Mouse (Mus musculus): Measurements from ENCODE around the gene Glra3.

Glra3 gene

DNA sequence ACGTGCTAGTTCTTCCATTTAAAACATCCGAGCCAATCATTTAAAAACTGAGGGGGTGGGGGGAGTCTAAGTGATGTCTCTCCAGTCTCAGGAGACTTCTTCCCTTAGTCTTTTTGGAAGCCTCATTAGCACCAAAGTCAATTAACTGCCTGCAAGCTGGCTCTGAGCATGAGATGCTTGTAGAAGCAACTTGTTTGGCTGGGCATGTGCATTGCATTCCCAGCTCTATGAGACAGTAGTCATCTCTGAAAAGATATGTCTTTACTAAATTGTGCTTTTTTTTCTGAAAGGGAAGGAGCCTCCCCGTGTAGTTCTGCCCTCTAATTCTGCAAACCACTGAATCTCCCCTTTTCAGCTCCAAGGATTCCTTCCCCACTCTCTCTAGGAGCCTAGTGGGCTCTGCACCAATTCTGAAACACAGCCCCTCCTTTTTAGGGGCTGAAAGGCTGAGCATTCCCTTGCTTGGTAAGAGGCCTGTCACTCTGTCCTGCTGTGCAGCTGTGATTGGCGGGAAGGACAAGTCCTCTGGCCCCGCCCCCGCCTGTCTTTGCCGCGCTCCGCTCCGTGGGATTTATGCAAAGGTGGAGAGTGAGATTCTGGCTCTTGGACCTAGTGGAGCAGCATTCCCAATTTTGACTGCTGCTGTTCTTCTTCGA is at the start of gene Glra3:
TSS of gene Glra3 (plus strand) at position 591 of the 656 bp plus-strand sequence.
- DNase-seq: no peak

GRCm38 (mm10) chr8:55906848-55907247 is 33.4 kb upstream of the Glra3 start, which contains the start of gene Adam29:
Adam29 (minus strand) TSS chr8:55906948.
- DNase-seq: no peak

GRCm38 (mm10) chr8:55940526-55940880 is 243 bp downstream of the Glra3 start:
- no peak for DNase-seq

DNA sequence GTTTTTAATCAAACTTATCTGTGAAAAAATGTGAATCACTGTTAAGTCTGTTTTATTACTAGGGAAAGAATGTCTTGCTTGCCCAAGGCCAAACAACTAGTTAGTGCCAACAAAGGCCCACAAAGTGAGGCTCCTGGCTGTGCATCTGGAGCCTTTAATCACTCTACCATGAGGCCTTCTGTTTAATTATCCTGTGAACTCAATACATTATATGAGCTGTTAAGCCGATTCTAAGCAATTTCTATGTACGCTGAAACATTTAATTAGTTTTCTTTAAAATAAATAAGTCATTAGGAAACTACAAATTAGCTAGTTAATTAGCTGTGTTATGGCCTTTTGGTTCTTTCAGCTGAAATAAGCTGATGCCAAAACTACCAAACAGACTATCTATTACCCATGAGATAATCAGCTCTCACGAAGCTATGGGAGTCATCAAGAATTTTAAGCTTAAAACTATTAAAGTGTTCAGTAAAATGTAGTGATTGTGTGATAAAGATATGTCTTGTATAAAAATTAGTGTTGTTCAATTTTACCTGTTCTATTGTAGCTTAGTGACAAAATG is 24.6 kb downstream of the Glra3 start:
- no peak for DNase-seq

- no peak for DNase-seq
Measured at GRCm38 (mm10) chr8:55997859-55998258, 57.6 kb downstream of the Glra3 start.

- DNase-seq: no peak
Measured at GRCm38 (mm10) chr8:56054324-56054723, 114.1 kb downstream of the Glra3 start.

- DNase-seq: peak; percentile 54
Measured at GRCm38 (mm10) chr8:56063081-56063480, 122.8 kb downstream of the Glra3 start.

- peak; percentile 29 for DNase-seq
Measured at GRCm38 (mm10) chr8:56070486-56071254, 130.4 kb downstream of the Glra3 start.

- DNase-seq: no peak
Measured at GRCm38 (mm10) chr8:56083654-56084053, 143.4 kb downstream of the Glra3 start.

- DNase-seq: no peak
Measured at GRCm38 (mm10) chr8:56094385-56094784, 154.1 kb downstream of the Glra3 start.

- no peak for DNase-seq
Measured at GRCm38 (mm10) chr8:56110296-56110695, 170.0 kb downstream of the Glra3 start.

- no peak for DNase-seq
Measured at GRCm38 (mm10) chr8:56129357-56129756, 189.1 kb downstream of the Glra3 start.

DNA sequence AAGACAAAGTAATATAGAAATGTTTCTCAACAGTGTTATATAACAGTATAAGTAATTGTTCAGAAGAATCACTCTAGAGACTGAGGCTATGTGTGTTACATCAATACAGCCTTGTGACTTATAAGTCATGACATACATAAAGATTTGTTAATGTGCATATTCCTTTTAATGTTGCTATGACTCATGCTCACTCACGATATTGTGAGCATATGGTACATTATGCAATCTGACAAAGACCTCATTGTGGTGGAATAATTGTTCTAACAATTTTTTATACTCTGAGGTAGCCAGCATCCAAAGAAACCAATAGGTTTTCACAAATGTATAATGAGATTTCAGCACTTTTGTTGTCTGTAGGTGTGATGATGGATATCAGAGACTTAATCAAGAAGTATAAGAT is 210.4 kb downstream of the Glra3 start:
- DNase-seq: no peak

- DNase-seq: no peak
Measured at GRCm38 (mm10) chr8:56151574-56151973, 211.3 kb downstream of the Glra3 start.

GRCm38 (mm10) chr8:56158966-56159365 is 218.7 kb downstream of the Glra3 start:
- no peak for DNase-seq
